Mouse (Mus musculus) adrenal gland, postnatal 10 days (tissue): ENCODE results near the gene Rhbdf2. TPM values are rescaled to one million over a fixed set of nuclear protein-coding genes. Genes with fewer than 3 reads are reported as not detected.
A peak's percentile ranks its signal among the peaks of the same experiment; 100 is the strongest.
"Not testable (repeated sequence)": the region's sequence is repeated elsewhere in the genome, so short reads cannot be mapped to it uniquely, and the experiment has no call there.

Experiments
- DNase-seq: peaks from one replicate; pipeline ENCODE4 v3.0.0; 2021; ENCODE audit warnings: mixed read lengths
- long read RNA-seq, 2 experiments: library from polyadenylated mRNA; stranded (forward); transcript quantifications; one replicate each; pipeline ENCODE4 v2.0.0; 2021
- total RNA-seq, 2 experiments: library from RNA; stranded (reverse); gene quantifications; 2 replicates each; pipeline ENCODE4 v1.2.3; 2021

The Rhbdf2 gene
- 10 to 100 TPM; 11.1 to 14.4 TPM for total RNA-seq
- long read RNA-seq, experiment 1, partial matches to known transcripts: 2 of 6 reads
- long read RNA-seq, experiment 1, other reads (novel, unspliced or antisense): 4 of 6 reads
- long read RNA-seq, experiment 2, transcript Rhbdf2-202 (19 exons, 3,593 nt): major isoform, 7 of 15 reads
- long read RNA-seq, experiment 2, partial matches to known transcripts: 4 of 15 reads
- long read RNA-seq, experiment 2, other reads (novel, unspliced or antisense): 4 of 15 reads

DNA sequence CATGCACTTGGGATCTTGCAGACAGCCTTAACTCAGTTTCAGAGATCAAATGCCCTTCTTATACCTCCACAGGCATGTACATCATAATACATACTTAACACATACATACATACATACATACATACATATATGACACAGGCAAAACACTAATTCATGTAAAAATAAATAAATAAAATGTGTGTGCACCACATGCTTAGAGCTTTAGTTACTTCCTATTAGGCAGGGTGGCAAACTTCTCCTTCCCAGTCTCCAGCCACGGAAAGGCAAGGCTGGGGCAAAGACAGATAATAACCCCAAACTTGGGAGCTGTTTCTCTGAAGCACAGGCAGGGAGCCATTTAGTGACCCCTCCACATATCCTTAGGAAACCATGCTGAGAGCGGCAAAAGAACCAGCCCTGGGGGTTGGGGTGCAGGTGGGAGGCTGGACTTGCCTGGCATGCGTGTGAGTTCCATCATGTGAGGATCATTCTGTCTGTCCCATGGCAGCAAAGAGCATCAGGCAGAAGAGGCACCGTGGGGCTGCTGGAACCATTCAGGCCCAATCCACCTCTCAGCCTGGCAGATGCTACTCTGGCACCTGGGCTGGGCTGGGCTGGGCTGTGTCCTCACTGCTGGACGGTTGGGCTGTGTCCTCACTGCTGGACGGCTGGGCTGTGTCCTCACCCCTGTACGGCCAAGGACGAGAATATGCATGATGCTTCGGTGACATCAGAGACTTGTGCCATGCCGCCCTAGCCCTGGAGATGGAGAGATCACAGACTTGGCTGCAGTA is at the start of gene Rhbdf2:
Gene Rhbdf2, minus strand, starts transcription at position 721 of the 773 bp plus-strand sequence.
- DNase-seq: no peak

DNA sequence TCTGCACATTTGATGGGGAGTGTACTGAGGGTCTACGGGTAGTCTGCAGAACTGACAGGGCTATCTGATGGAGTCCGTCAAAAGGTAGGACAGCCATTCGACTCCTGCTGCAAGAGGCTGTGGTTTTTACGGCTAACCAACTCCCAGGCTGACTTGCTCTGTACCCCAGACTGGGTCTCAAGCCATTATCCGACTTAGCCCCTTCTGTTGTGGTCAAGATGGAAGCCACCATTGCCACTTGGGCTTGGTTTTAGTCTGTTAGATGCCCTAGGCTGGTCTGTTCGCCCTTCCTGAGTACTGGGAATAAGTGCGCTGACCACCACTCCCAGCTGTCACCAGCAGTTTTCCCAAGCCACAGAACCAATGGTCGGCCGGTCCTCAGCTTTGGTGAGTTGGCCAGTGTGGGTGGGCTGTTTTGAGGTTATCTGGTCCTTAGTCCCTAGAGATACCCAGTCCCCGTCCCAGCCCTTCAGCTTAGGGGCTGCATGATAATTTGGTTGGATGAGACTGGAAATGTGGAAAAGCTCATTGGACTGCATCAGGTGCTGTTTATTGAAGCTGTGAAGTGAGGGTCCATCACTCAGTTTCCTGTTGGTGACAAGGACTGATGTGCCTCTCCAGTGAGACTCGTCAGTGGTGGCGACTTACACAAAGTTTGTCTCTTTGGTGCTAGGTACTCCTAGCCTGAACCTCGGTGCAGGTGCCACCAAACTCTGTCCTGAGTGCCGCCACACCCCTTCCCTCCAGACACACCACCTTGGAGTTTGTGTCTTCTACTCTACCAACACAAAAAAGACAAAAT is 49.6 kb upstream of the Rhbdf2 start:
- no peak for DNase-seq

DNA sequence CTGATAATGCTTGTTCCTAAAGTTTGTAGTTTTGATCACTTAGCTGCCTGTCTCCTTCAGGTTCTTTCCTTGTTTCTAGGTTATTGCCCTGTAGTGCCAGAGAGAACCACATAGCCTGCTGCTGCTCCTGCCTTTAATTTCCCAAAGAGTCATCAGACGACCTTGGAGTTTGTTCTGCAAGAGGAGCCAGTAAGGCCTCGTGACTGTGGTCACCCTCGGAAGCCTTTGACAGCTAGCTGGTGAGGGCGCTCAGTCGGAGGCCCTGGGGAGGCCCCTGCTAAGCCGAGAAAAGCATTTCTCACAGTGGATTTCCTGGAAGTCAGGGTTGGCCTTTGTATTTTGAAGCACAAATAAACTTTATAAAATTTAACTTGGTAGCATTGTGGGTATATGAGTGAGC is 48.6 kb upstream of the Rhbdf2 start:
- DNase-seq: peak; percentile 63

- peak; percentile 71 for DNase-seq
Observed at GRCm38 (mm10) chr11:116674616-116675379, 48.0 kb upstream of the Rhbdf2 start.

- no peak for DNase-seq
Observed at GRCm38 (mm10) chr11:116673410-116673809, 46.6 kb upstream of the Rhbdf2 start.

- no peak for DNase-seq
Observed at GRCm38 (mm10) chr11:116672595-116672994, 45.8 kb upstream of the Rhbdf2 start.

- no peak for DNase-seq
Observed at GRCm38 (mm10) chr11:116671845-116672434, 45.1 kb upstream of the Rhbdf2 start.

DNA sequence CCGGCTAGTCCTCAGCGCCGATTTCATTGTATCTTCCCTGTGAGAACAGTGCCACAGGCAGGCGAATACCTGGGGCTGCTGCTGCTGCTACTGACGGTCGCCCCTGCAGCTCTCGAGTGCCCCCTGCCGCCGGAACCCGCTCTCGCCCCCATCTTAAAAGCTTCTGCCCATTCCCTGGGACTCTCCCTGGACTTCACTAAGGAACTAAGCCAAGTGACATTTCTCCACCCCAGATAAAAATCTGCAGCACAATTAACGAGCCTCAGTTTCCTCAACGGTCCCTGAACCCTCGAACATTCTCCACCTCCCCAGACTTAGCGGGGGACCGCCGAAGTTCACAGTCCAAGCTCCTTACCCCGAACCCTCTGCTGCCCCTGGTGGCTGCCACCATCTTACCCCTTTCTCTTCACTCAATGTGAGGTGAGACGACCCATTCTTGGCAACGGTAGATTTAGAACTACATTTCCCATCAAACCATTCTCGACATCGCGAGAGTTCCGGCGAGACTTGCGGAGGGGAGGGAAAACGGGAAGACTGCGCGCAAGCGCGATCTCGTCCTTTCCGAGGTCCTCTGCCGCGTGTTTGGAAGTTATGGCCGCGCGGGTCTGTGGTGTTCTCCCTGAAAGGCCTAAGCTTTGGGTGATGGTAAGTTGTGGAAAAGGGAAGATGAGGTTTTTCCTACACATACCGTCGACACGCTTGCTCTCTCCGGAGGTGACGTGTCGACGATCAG is 44.5 kb upstream of the Rhbdf2 start:
- peak; percentile 96 for DNase-seq

- no peak for DNase-seq
Observed at GRCm38 (mm10) chr11:116670386-116670785, 43.6 kb upstream of the Rhbdf2 start.

DNA sequence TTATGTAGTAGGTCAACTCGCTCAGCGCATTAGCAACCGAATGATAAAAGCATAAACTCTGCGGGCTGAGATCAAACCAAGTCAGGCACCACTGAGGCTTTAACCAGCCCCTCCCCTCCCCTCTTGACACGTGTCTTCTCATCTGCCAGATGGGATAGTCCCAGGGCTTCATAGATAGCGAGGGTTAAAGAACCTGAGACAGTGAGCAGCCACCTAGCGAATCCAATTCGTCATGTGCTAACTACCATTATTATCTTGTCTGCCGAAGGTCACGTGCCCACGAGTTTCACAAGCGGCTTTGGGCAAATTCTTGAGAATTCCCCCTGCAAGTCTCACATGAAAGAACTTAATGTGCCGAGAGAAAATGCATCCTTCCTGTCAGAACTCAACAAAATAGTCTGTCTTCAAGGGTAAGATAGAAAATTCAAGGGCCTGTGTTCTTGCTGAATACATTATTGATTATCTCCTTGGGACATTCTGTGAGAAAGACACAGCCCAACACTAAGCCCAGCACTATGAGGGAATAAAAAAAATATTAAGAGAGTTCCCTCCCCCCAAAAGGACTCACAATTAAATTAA is 43.1 kb upstream of the Rhbdf2 start:
- no peak for DNase-seq

- DNase-seq: no peak
Observed at GRCm38 (mm10) chr11:116669316-116669715, 42.5 kb upstream of the Rhbdf2 start.

- DNase-seq: no peak
Observed at GRCm38 (mm10) chr11:116668839-116669238, 42.0 kb upstream of the Rhbdf2 start.

GRCm38 (mm10) chr11:116668381-116668825 is 41.6 kb upstream of the Rhbdf2 start:
- peak; percentile 61 for DNase-seq

DNA sequence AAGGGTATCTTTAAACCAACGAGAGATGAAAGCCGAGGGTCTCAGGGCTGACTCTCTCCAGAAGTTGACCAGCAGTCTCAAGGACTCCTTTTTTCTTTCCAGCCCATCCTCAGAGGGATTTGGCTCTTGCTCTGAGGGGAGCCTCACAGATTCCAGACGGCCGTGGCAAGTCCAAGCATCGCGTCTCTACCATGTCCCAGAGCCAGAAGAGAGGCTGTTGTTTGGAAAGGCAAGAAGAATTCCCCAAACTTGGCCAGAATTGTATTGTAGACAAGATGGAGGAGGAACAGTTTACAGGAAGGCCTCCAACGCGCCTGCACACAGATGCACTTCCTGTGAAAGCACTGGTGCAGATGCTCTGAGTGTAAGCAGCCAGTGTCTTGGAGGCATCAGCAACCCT is 41.1 kb upstream of the Rhbdf2 start:
- DNase-seq: no peak

GRCm38 (mm10) chr11:116667012-116667411 is 40.2 kb upstream of the Rhbdf2 start:
- not testable (repeated sequence) for DNase-seq

DNA sequence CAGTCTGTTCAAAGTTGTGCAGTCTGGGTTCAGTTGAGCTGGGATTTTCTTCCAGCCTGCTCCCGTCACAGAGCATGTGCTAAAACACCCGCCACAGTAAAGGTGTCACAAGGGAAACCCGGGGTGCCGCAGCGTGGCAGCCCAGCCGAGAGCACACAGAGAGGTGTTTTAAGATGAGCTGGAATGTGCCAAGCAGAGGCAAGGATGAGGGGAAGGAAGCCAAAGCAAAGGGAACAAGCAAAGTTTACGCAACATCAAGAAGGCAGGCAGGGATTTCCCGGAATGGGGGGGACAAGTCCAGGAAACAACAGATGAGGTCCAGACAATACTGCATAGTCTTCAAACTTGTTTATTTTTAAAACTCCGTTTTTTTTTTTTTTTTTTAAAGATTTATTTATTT is 39.7 kb upstream of the Rhbdf2 start:
- no peak for DNase-seq

DNA sequence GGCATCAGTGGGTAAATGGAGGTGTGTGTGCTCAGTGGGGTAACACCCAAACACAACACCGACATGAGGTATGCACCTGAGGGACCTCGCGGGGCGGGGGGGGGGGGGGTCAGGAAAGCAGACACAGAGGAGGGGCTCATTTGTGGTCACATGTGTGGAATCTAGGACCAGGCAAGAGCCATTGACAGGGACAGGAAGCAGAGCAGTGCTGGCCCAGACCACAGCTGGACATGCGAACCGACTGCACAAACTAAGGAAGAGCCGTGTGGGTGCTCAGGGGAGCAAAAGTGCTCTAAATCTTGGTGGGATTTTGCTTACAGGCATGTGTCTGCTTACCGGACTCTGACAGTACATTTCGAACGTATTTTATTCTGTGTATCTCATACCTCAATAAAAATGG is 38.5 kb upstream of the Rhbdf2 start:
- DNase-seq: no peak

DNA sequence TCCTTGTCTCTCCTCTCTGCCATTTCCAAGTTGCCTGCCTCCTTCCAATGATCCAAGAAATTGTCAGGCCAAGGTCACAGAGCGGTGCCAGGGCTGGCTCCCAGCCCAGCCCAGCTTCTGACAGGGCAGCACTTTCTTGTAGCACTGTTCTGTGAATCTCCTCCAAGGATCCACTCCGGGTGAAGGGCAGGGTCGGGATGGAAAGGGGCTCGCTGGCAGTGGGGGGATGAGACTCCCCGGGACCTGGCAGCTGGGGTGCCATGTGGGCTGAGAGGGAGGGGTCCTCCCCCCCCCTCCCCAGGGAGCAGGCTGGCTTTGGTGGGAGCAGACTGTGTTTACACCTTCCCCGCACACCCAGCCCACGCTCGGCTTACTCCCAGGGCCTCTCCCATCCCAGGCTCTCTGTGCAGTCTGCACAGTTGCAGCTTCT is 35.1 kb upstream of the Rhbdf2 start:
- DNase-seq: peak; percentile 82

GRCm38 (mm10) chr11:116661291-116661947 is 34.6 kb upstream of the Rhbdf2 start:
- DNase-seq: peak; percentile 58

- DNase-seq: no peak
Observed at GRCm38 (mm10) chr11:116660181-116660580, 33.4 kb upstream of the Rhbdf2 start.
